Mouse (Mus musculus): ENCODE data around the gene Foxd3. TPM values are rescaled to one million over a fixed set of nuclear protein-coding genes. Genes with fewer than 3 reads are reported as not detected.

Foxd3 gene
- polyA plus RNA-seq, 1 experiment, result 1.8 TPM

DNA sequence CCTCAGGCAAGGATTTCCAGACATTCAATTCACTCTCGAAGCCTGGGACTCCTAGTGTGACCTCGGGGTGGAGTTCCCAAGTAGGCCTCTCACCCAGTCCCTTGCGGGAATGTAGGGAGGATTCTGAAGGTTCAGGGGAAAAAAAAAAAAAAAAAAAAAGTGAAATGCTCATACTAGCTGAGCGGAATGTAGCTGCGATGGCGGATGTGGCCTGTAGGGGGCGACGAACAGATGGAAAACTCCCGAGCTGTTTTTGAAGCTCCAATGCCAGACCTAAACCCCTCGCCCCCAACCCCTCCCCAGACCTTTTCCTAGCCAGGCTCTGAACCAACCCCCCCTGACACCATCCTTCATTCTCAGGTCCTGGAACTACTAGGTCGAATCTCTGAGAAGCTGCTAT, 4.9 kb downstream of the Foxd3 start:
- TF ChIP-seq CTCF (IDR thresholded peaks at IDR 0.05; ENCODE audit: borderline replicate concordance, control insufficient read depth, extremely low read depth, insufficient read depth, low read length, poor library complexity) (peak; percentile 32; the same call in 1 of the 2 replicates), POLR2A (IDR thresholded peaks at IDR 0.05; ENCODE audit: control insufficient read depth, extremely low read depth, insufficient read depth, low read length, poor library complexity) (no peak)
- H3K4me1 ChIP-seq (replicated peaks; ENCODE audit: control insufficient read depth, insufficient read depth, low read length), result peaks cover 5% of the 10 kb centered on the region
- peaks cover 44% of the 10 kb centered on the region for H3K27me3 ChIP-seq (ENCODE audit: control insufficient read depth, insufficient read depth, low read length)
- DNase-seq, result peak; percentile 59
- H3K36me3 ChIP-seq (ENCODE audit: control insufficient read depth, insufficient read depth, low read length), result no peaks in the 10 kb centered on the region
- no peak overlapping the region for H3K4me3 ChIP-seq (ENCODE audit: control insufficient read depth, insufficient read depth, low read length)
- WGBS, result under 1% methylated on average over 11 of the region's 11 CpGs
- no peak overlapping the region for H3K27ac ChIP-seq (ENCODE audit: control insufficient read depth, insufficient read depth, low read length)

DNA sequence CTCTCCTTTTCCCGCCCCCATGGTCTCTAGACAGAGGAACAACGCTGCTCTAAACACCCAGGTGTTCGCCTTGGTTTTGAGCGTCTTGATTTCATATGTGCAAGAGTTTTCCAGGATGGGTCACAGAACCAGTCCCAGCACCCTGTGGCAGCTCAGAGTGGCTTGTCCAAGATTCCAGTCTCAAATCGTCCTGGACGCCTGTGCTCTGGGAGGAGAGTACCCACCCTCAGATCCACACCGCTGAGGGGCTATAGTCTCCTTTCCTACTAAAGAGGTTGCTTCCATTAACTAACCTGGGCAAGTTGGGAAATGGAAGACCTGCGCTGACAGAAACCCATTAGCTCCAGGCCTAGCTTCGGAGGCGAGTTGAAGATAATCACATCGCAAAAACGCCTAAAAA, 5.9 kb downstream of the Foxd3 start:
- Histone ChIP-seq H3K4me3 (ENCODE audit: control insufficient read depth, insufficient read depth, low read length) (no peak overlapping the region), H3K27ac (ENCODE audit: control insufficient read depth, insufficient read depth, low read length) (no peak overlapping the region), H3K27me3 (ENCODE audit: control insufficient read depth, insufficient read depth, low read length) (peaks cover 35% of the 10 kb centered on the region), H3K36me3 (ENCODE audit: control insufficient read depth, insufficient read depth, low read length) (no peaks in the 10 kb centered on the region), H3K4me1 (replicated peaks; ENCODE audit: control insufficient read depth, insufficient read depth, low read length) (no peaks in the 10 kb centered on the region; the same call in none of the 2 replicates)
- no peak for DNase-seq
- WGBS, result 18% methylated on average over 12 of the region's 12 CpGs
- TF ChIP-seq POLR2A (IDR thresholded peaks at IDR 0.05; ENCODE audit: control insufficient read depth, extremely low read depth, insufficient read depth, low read length, poor library complexity), result no peak
- no peak for TF ChIP-seq CTCF (IDR thresholded peaks at IDR 0.05; ENCODE audit: borderline replicate concordance, control insufficient read depth, extremely low read depth, insufficient read depth, low read length, poor library complexity)

DNA sequence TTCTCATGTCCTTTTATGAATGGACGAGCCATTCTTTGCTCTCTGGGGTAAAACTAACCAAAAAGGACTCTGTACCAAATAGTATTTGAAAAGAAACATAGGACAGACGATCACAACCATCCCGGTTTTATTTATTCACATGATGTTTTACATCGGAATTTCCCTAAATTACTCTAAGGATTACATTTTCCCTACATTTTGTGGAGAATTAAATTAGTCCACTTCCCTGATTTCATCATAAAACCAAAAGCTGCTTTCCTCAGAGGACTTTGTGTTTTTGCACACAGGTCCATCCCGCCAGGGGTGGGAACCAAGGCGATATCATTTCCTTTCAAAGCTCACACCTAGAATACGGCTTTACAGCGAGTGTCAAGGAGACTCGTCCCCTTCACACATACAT, 6.3 kb downstream of the Foxd3 start:
- TF ChIP-seq CTCF (IDR thresholded peaks at IDR 0.05; ENCODE audit: borderline replicate concordance, control insufficient read depth, extremely low read depth, insufficient read depth, low read length, poor library complexity), result no peak
- no peak for TF ChIP-seq POLR2A (IDR thresholded peaks at IDR 0.05; ENCODE audit: control insufficient read depth, extremely low read depth, insufficient read depth, low read length, poor library complexity)
- H3K36me3 ChIP-seq (ENCODE audit: control insufficient read depth, insufficient read depth, low read length), result no peaks in the 10 kb centered on the region
- no peaks in the 10 kb centered on the region; the same call in none of the 2 replicates for H3K4me1 ChIP-seq (replicated peaks; ENCODE audit: control insufficient read depth, insufficient read depth, low read length)
- H3K27ac ChIP-seq (ENCODE audit: control insufficient read depth, insufficient read depth, low read length), result no peak overlapping the region
- WGBS, result 18% methylated on average over 9 of the region's 9 CpGs
- H3K27me3 ChIP-seq (ENCODE audit: control insufficient read depth, insufficient read depth, low read length), result peaks cover 30% of the 10 kb centered on the region
- DNase-seq, result no peak
- no peak overlapping the region for H3K4me3 ChIP-seq (ENCODE audit: control insufficient read depth, insufficient read depth, low read length)

DNA sequence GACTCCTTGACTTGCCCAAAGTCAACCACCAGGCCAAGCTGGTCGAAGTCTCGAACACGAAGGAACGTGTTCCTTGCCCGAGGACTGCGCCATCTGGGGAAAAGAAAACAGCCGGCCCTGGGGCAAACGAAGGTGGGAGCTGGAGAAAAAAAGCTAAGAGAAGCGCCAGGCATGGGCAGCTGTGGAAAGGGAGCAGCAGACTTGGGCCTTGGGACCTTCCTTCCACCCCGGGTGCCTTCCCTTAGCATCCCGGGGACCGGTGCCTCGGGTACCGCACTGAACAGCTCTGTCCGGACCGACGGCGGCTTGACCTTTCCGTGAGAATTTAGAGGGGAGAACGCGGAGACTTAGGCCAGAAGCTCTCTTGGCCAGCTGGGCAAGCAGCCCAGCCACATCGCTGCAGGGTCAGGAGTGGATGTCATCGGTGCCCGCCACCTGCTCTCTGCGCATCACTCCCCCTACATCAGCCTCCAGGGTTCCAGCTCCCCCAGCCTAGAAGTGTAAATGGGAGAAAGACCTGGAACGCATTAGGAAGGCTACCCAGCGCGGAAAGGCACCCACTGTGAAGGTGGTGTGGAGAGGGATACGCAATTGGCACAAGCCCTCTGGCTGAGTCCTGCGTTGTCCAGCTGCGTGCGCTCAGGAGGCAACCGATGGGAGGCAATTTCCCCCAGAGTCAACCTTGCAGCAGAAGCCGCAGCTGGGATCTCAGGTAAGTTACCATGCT, 6.9 kb downstream of the Foxd3 start:
- Histone ChIP-seq H3K36me3 (ENCODE audit: control insufficient read depth, insufficient read depth, low read length) (no peaks in the 10 kb centered on the region), H3K27me3 (ENCODE audit: control insufficient read depth, insufficient read depth, low read length) (peaks cover 24% of the 10 kb centered on the region), H3K4me3 (ENCODE audit: control insufficient read depth, insufficient read depth, low read length) (no peak overlapping the region), H3K4me1 (replicated peaks; ENCODE audit: control insufficient read depth, insufficient read depth, low read length) (no peaks in the 10 kb centered on the region; the same call in 1 of the 2 replicates), H3K27ac (ENCODE audit: control insufficient read depth, insufficient read depth, low read length) (no peak overlapping the region)
- TF ChIP-seq CTCF (IDR thresholded peaks at IDR 0.05; ENCODE audit: borderline replicate concordance, control insufficient read depth, extremely low read depth, insufficient read depth, low read length, poor library complexity) (no peak), POLR2A (IDR thresholded peaks at IDR 0.05; ENCODE audit: control insufficient read depth, extremely low read depth, insufficient read depth, low read length, poor library complexity) (no peak)
- WGBS, result 16% methylated on average over 34 of the region's 34 CpGs
- DNase-seq, result no peak

DNA sequence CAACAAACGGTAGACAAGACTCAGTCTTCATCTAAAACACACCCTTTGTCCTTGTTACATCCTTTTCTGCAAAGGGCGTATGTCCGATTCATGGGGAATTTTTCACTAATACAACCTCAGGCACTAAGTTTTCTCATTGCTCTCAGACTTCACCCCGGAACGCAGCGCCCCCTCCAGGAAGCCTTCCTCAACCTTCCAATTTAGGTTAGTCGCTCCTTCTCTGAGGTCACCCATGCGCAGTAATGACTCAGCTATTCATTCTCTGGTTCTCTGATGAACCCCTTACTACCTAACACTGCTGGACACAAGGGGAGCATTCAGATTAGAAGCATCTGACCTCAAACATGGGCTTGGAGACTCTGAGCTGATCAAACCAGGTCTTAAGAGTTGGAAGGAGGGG, 7.6 kb downstream of the Foxd3 start:
- WGBS, result 23% methylated on average over 8 of the region's 8 CpGs
- peaks cover 22% of the 10 kb centered on the region for H3K27me3 ChIP-seq (ENCODE audit: control insufficient read depth, insufficient read depth, low read length)
- DNase-seq, result no peak
- H3K4me1 ChIP-seq (replicated peaks; ENCODE audit: control insufficient read depth, insufficient read depth, low read length), result no peaks in the 10 kb centered on the region; the same call in 1 of the 2 replicates
- TF ChIP-seq POLR2A (IDR thresholded peaks at IDR 0.05; ENCODE audit: control insufficient read depth, extremely low read depth, insufficient read depth, low read length, poor library complexity), result no peak
- no peak for TF ChIP-seq CTCF (IDR thresholded peaks at IDR 0.05; ENCODE audit: borderline replicate concordance, control insufficient read depth, extremely low read depth, insufficient read depth, low read length, poor library complexity)
- no peak overlapping the region for H3K27ac ChIP-seq (ENCODE audit: control insufficient read depth, insufficient read depth, low read length)
- H3K4me3 ChIP-seq (ENCODE audit: control insufficient read depth, insufficient read depth, low read length), result no peak overlapping the region
- H3K36me3 ChIP-seq (ENCODE audit: control insufficient read depth, insufficient read depth, low read length), result no peaks in the 10 kb centered on the region

DNA sequence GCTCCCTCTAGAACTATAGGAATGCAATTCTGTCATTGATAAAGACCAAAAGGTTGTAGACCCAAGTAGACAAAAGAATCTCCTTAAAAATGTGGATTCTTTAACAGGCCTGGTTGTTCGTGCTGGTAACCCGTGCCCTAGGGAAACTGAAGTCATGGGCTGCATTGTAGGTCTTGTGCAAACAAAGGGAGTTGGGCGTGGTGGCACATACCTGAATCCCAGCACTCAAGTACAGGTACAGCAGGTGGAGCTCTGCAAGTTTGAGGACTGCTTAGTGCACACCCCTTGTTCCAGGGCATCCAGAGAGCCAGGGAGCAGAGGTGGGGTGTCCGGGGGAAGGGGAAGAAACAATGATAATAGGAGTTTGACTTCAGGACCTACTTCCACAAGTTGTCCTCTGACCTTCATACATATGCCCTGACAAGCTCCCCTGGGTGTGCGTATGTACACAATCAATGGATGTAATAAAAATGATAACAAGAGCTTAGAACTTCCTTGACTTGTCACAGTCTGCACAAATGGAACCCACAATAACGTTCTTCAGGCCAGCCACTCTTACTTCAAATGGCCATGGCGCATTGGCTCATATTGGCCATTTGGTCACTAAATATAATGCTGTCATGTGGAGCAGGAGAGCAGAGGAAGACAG, 14.2 kb downstream of the Foxd3 start:
- no peak for DNase-seq
- no peak for TF ChIP-seq POLR2A (IDR thresholded peaks at IDR 0.05; ENCODE audit: control insufficient read depth, extremely low read depth, insufficient read depth, low read length, poor library complexity)
- no peak for TF ChIP-seq CTCF (IDR thresholded peaks at IDR 0.05; ENCODE audit: borderline replicate concordance, control insufficient read depth, extremely low read depth, insufficient read depth, low read length, poor library complexity)
- no peaks in the 10 kb centered on the region for H3K4me1 ChIP-seq (replicated peaks; ENCODE audit: control insufficient read depth, insufficient read depth, low read length)
- no peaks in the 10 kb centered on the region for H3K27me3 ChIP-seq (ENCODE audit: control insufficient read depth, insufficient read depth, low read length)
- H3K36me3 ChIP-seq (ENCODE audit: control insufficient read depth, insufficient read depth, low read length), result no peaks in the 10 kb centered on the region
- 93% methylated on average over 7 of the region's 7 CpGs for WGBS
- no peak overlapping the region for H3K4me3 ChIP-seq (ENCODE audit: control insufficient read depth, insufficient read depth, low read length)
- no peak overlapping the region for H3K27ac ChIP-seq (ENCODE audit: control insufficient read depth, insufficient read depth, low read length)
